Mouse (Mus musculus): Measurements from ENCODE around the gene Gja1.
A peak's percentile ranks its signal among the peaks of the same experiment; 100 is the strongest.

Gene Gja1

DNA sequence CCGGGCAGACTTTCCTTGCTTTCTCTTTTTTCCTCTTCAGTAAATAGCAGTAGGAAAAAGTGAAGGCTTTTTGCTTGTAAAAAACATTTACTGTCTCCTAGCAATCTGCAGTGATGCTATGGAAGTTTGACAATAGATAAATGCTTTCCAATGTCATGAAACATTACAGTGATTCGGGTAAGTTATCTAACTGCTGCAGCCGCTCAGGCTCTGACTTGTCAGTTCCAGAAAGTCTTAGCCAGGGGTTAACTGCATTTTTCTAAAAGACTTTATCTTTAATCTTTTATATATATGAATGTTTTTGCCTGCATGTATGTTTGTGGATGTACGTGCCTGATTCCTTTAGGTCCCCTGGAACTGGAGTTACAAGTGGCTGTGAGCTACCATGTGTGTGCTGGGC, 45.4 kb downstream of the Gja1 start:
- no peak for DNase-seq

GRCm38 (mm10) chr10:56425016-56425798, 48.1 kb downstream of the Gja1 start:
- DNase-seq, result no peak

GRCm38 (mm10) chr10:56426369-56426768, 49.2 kb downstream of the Gja1 start:
- no peak for DNase-seq

GRCm38 (mm10) chr10:56427382-56427781, 50.3 kb downstream of the Gja1 start:
- no peak for DNase-seq

- DNase-seq, result no peak
Observed at GRCm38 (mm10) chr10:56427827-56428226, 50.7 kb downstream of the Gja1 start.

- DNase-seq, result no peak
Observed at GRCm38 (mm10) chr10:56429011-56429410, 51.9 kb downstream of the Gja1 start.

DNA sequence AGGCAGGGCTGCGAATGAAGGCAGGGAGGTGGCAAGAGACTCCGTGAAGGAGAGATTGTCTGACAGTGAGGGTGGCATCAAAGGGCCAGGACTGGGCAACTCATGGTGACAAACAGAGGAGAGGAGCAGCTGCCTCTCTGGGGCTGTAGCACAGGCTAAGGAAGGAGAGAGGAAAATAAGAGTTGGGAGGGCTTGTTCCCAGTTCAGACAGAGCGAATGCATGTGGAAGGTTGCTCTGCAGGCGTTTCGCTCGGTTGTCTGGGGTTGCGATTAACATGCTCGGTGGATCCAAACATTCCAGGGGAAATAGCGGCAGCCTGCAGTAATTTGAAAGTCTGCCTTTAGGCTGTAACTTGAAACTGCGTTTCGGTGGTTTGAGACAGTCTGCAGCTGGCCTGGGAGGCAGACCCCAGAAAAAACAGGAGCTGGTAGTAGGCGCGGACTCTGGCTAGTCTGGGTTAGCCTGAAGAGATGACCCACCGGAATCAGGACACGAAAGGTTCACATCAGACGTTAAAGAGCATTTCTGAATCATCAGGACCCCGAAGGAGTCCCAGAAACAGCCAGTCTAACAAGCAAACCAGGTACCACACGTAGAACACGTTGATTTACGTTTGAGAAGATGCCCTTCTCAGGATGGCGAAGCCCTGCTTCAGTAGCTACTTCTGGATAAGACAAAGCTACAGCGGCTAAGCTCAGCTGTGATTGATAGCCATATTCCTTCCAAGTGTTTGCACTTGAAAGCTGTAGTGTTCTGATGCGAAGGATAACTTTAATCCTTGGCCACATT, 54.7 kb downstream of the Gja1 start:
- DNase-seq, result peak; percentile 2

DNA sequence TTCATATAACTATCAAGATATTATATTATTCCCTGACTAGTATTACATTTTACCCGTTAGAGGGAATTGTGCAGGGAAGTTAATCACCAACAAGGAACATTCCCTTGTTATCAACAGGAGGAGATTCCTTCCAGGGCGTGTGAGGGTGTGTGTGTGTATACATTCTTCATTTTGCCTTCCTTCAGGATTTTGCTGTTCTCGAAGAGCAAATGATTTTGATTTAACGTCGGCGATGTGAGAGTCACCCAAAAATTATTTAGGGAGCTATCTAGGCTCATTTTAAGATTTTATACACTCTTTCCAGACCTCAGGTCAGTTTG, 55.2 kb downstream of the Gja1 start:
- no peak for DNase-seq

DNA sequence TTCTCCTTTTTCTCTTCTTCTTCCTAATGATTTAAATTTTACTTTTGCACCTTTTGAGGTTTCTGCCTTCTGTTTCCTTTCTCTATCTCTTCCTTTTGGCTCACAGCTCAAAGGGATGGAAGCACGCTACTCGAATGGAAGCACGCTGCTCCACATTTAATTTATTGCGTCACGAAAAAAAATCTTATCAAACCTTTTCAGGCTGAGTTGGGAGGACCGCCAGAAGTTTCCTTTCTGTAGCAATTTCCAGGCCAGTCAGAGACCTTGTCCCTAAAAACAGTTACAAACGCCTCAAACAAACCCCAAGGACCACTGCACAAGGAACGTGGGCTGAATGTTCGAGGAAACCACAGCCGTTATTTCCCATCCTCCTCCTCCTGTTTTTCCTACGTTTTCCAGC, 60.2 kb downstream of the Gja1 start:
- DNase-seq, result no peak

DNA sequence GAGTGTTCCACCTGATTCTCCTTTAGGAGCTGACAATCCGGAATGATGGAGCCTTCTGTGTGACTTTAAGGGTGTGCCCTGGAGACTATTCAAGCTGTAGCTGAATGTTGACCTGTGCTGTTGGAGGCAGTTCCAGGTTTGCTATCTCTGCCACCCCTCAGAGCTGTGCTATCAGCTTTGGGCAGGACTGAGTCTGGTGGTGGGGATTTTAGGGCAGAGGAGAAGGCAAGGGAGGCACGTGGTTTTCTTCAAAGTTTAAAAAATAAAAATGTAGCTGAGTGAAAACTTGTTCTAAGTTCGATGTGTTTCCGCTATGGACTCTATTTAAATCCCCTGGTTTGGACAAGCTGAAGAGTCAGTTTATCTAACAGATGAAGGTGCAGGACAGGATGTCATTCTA, 62.5 kb downstream of the Gja1 start:
- DNase-seq, result no peak

DNA sequence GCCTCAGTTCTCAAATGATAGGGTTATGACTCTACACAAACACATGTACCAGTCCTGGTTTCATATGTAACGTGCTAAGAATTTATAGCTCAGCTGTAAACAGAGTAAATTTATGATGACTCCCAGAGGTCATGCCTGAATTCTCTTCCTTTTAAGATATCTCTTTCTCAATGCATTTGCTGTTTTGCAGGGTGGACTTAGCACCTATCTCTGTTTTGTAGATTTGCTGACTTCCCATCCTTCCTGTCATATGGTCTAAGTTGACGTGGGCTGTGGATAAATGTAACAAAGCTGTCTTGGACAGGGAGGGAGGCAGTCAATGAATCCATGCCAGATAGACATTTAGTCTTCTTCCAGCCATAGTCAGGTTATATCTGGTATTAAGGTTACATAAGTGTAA, 67.3 kb downstream of the Gja1 start:
- DNase-seq, result no peak

GRCm38 (mm10) chr10:56449030-56449429, 71.9 kb downstream of the Gja1 start:
- DNase-seq, result no peak

Measured in right cerebral cortex, adult 18-20 months (tissue).